Mouse (Mus musculus): ENCODE data around the gene Mastl.

DNA sequence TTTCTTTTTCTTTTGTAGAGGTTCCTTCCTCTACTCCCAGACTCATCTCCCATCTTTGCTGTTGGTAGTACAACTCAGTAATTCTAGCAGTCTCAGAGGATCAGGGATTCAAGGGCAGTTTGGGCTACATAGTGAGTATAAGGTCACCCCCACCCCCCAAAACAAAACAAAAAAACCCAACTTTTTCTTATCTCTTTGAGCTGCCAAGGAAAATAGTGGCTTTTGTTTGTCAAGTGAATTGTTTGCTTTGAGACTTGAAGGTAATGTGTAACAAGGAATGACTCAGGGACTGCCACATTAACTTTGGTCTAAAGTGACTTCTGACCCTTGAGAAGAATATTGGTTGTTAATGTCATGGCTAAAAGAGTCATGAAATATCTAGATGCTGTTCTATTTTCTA, 80.0 kb downstream of the Mastl start:
- TF ChIP-seq CTCF (IDR thresholded peaks at IDR 0.05) (no peak), EP300 (IDR thresholded peaks at IDR 0.05) (no peak)

All from lung, postnatal 0 days (tissue).